Mouse (Mus musculus): Measurements from ENCODE around the gene Amph. TPM values are rescaled to one million over a fixed set of nuclear protein-coding genes. Genes with fewer than 3 reads are reported as not detected.
A peak's percentile ranks its signal among the peaks of the same experiment; 100 is the strongest.

Amph gene
- total and polyA plus RNA-seq, 3 experiments, result not detected

- TF ChIP-seq GABPA (IDR thresholded peaks at IDR 0.05; ENCODE audit: low read depth, low read length), result no peak
- no peak for TF ChIP-seq ZNF384 (IDR thresholded peaks at IDR 0.05; ENCODE audit: low read depth, low read length)
- TF ChIP-seq MXI1 (IDR thresholded peaks at IDR 0.05; ENCODE audit: low read depth, low read length), result no peak
- no peak for TF ChIP-seq SMC3 (IDR thresholded peaks at IDR 0.05; ENCODE audit: low read depth, low read length)
- no peak for TF ChIP-seq ZMIZ1 (IDR thresholded peaks at IDR 0.05; ENCODE audit: low read depth, low read length)
- no peak for TF ChIP-seq UBTF (IDR thresholded peaks at IDR 0.05; ENCODE audit: borderline replicate concordance, insufficient read depth, low read depth, low read length)
Measured at GRCm38 (mm10) chr13:19152126-19152525, 204.1 kb downstream of the Amph start.

GRCm38 (mm10) chr13:19158484-19158883 is 210.5 kb downstream of the Amph start:
- Histone ChIP-seq H3K27me3 (ENCODE audit: control insufficient read depth in 1 of 2, insufficient read depth in 2 of 2, low read length in 2 of 2) (no peaks in the 10 kb centered on the region; a peak in 1 of 4 replicates), H3K4me3 (ENCODE audit: control insufficient read depth in 1 of 2, insufficient read depth in 1 of 2, low read depth in 2 of 2, low read length in 2 of 2) (no peak overlapping the region), H3K4me1 (ENCODE audit: control insufficient read depth in 1 of 2, insufficient read depth in 2 of 2, low read length in 2 of 2) (no peaks in the 10 kb centered on the region), H3K36me3 (ENCODE audit: control insufficient read depth in 1 of 2, insufficient read depth in 2 of 2, low read length in 2 of 2) (no peaks in the 10 kb centered on the region), H3K79me2 (ENCODE audit: control insufficient read depth, insufficient read depth, low read length, poor library complexity) (no peaks in the 10 kb centered on the region), H3K9ac (ENCODE audit: control insufficient read depth, low read depth, low read length, poor library complexity, severe bottlenecking) (no peak overlapping the region), H3K9me3 (replicated peaks; ENCODE audit: insufficient read depth, low read length) (no peaks in the 10 kb centered on the region), H3K27ac (ENCODE audit: control insufficient read depth, low read depth, low read length) (no peak overlapping the region)
- peak; percentile 56 for DNase-seq (ENCODE audit: low read depth, low spot score)
- no peak for TF ChIP-seq NELFE (IDR thresholded peaks at IDR 0.05; ENCODE audit: low read depth, low read length)
- no peak for TF ChIP-seq SIN3A (IDR thresholded peaks at IDR 0.05; ENCODE audit: low read length)
- TF ChIP-seq USF1 (IDR thresholded peaks at IDR 0.05; ENCODE audit: low read depth, low read length), result no peak
- TF ChIP-seq SMC3 (IDR thresholded peaks at IDR 0.05; ENCODE audit: low read depth, low read length), result peak; percentile 64
- TF ChIP-seq ZC3H11A (IDR thresholded peaks at IDR 0.05; ENCODE audit: low read depth, low read length), result peak; percentile 24; the same call in 1 of the 2 replicates
- TF ChIP-seq CTCF (IDR thresholded peaks at IDR 0.05 in 2 of 3, conservative IDR thresholded peaks at IDR 0.05 in 1 of 3; ENCODE audit: control insufficient read depth in 1 of 3, insufficient read depth in 1 of 3, low read depth in 2 of 3, low read length in 3 of 3, poor library complexity in 1 of 3, severe bottlenecking in 1 of 3), result peak; percentile 20 to 74 (median 70); a peak in 5 of 6 replicates
- peak; percentile 55 for TF ChIP-seq RAD21 (IDR thresholded peaks at IDR 0.05; ENCODE audit: low read depth, low read length)

More at GRCm38 (mm10) chr13:19152126-19152525, 204.1 kb downstream of the Amph start:
- H3K9ac ChIP-seq (ENCODE audit: control insufficient read depth, low read depth, low read length, poor library complexity, severe bottlenecking), result no peak overlapping the region
- no peaks in the 10 kb centered on the region; a peak in 1 of 4 replicates for H3K27me3 ChIP-seq (ENCODE audit: control insufficient read depth in 1 of 2, insufficient read depth in 2 of 2, low read length in 2 of 2)
- H3K79me2 ChIP-seq (ENCODE audit: control insufficient read depth, insufficient read depth, low read length, poor library complexity), result no peaks in the 10 kb centered on the region
- no peaks in the 10 kb centered on the region for H3K36me3 ChIP-seq (ENCODE audit: control insufficient read depth in 1 of 2, insufficient read depth in 2 of 2, low read length in 2 of 2)
- no peaks in the 10 kb centered on the region for H3K4me1 ChIP-seq (ENCODE audit: control insufficient read depth in 1 of 2, insufficient read depth in 2 of 2, low read length in 2 of 2)
- H3K27ac ChIP-seq (ENCODE audit: control insufficient read depth, low read depth, low read length), result no peak overlapping the region
- H3K9me3 ChIP-seq (replicated peaks; ENCODE audit: insufficient read depth, low read length), result no peaks in the 10 kb centered on the region
- H3K4me3 ChIP-seq (ENCODE audit: control insufficient read depth in 1 of 2, insufficient read depth in 1 of 2, low read depth in 2 of 2, low read length in 2 of 2), result no peak overlapping the region
- DNase-seq (ENCODE audit: low read depth, low spot score), result peak; percentile 8

- TF ChIP-seq POLR2A (IDR thresholded peaks at IDR 0.05; ENCODE audit: control insufficient read depth in 1 of 2, insufficient read depth in 1 of 2, low read depth in 1 of 2, low read length in 2 of 2, poor library complexity in 1 of 2) (no peak), RAD21 (IDR thresholded peaks at IDR 0.05; ENCODE audit: low read depth, low read length) (no peak), MAFK (IDR thresholded peaks at IDR 0.05; ENCODE audit: borderline replicate concordance, low read depth, low read length) (no peak), SIN3A (IDR thresholded peaks at IDR 0.05; ENCODE audit: low read length) (no peak), MXI1 (IDR thresholded peaks at IDR 0.05; ENCODE audit: low read depth, low read length) (no peak), USF1 (IDR thresholded peaks at IDR 0.05; ENCODE audit: low read depth, low read length) (no peak), NELFE (IDR thresholded peaks at IDR 0.05; ENCODE audit: low read depth, low read length) (no peak)
- no peak overlapping the region for H3K4me3 ChIP-seq (ENCODE audit: control insufficient read depth in 1 of 2, insufficient read depth in 1 of 2, low read depth in 2 of 2, low read length in 2 of 2)
Measured at GRCm38 (mm10) chr13:19160616-19161015, 212.6 kb downstream of the Amph start.

More at GRCm38 (mm10) chr13:19160616-19161015, 212.6 kb downstream of the Amph start:
- H3K79me2 ChIP-seq (ENCODE audit: control insufficient read depth, insufficient read depth, low read length, poor library complexity), result no peaks in the 10 kb centered on the region
- no peak overlapping the region for H3K9ac ChIP-seq (ENCODE audit: control insufficient read depth, low read depth, low read length, poor library complexity, severe bottlenecking)
- no peaks in the 10 kb centered on the region for H3K4me1 ChIP-seq (ENCODE audit: control insufficient read depth in 1 of 2, insufficient read depth in 2 of 2, low read length in 2 of 2)
- DNase-seq (ENCODE audit: low read depth, low spot score), result no peak
- peaks cover 0 to 2% of the 10 kb centered on the region in 2 experiments; a peak in 1 of 4 replicates for H3K27me3 ChIP-seq (ENCODE audit: control insufficient read depth in 1 of 2, insufficient read depth in 2 of 2, low read length in 2 of 2)
- H3K9me3 ChIP-seq (replicated peaks; ENCODE audit: insufficient read depth, low read length), result no peaks in the 10 kb centered on the region
- H3K36me3 ChIP-seq (ENCODE audit: control insufficient read depth in 1 of 2, insufficient read depth in 2 of 2, low read length in 2 of 2), result no peaks in the 10 kb centered on the region
- H3K27ac ChIP-seq (ENCODE audit: control insufficient read depth, low read depth, low read length), result no peak overlapping the region
